Mouse (Mus musculus) CH12.LX (cell line): ENCODE results near the gene Neu4. TPM values are rescaled to one million over a fixed set of nuclear protein-coding genes. Genes with fewer than 3 reads are reported as not detected.

Source experiments
- DNase-seq: peaks from one replicate; pipeline ENCODE4 v3.0.0-alpha.2; 2013; ENCODE audit errors: extremely low read depth
- H3K27ac ChIP-seq: 2 replicates; pipeline ENCODE4 v1.5.1; 2012; ENCODE audit warnings: low read depth, mild to moderate bottlenecking, control low read depth, moderate library complexity; ENCODE audit not compliant: insufficient read depth
- H3K27me3 ChIP-seq: replicated peaks from 2 replicates; pipeline ENCODE3; 2012; ENCODE audit warnings: inconsistent platforms
- H3K36me3 ChIP-seq, 2 experiments: replicated peaks in 1 of 2; 2 replicates each; pipeline versions ENCODE3 to v1.6.1; 2012; ENCODE audit warnings: inconsistent platforms in 1 of 2, low read length in 1 of 2, mild to moderate bottlenecking in 1 of 2, mixed read lengths in 1 of 2, moderate library complexity in 1 of 2; ENCODE audit not compliant: control insufficient read depth in 1 of 2, insufficient read depth in 1 of 2
- H3K4me1 ChIP-seq, 2 experiments: 2 replicates each; pipeline ENCODE4 v1.6.1; 2012; ENCODE audit warnings: inconsistent platforms in 1 of 2, moderate library complexity in 1 of 2; ENCODE audit not compliant: insufficient read depth in 2 of 2, control insufficient read depth in 1 of 2
- H3K4me2 ChIP-seq: 2 replicates; pipeline ENCODE4 v1.6.1; 2012; ENCODE audit warnings: low read depth, mild to moderate bottlenecking, control low read depth; ENCODE audit not compliant: poor library complexity, insufficient read depth, severe bottlenecking
- H3K4me3 ChIP-seq, 3 experiments: fragments of 150-350 bp in 1 of 3; sonication (generic) in 1 of 3; replicated peaks in 1 of 3; 2 replicates each; pipeline versions ENCODE3 to v1.5.1; 2011 to 2012; ENCODE audit warnings: low read depth in 2 of 3, low read length in 2 of 3, mild to moderate bottlenecking in 2 of 3, moderate library complexity in 2 of 3, control low read depth in 1 of 3, improper control_type of control experiment in 1 of 3, inconsistent platforms in 1 of 3, mixed read lengths in 1 of 3; ENCODE audit not compliant: poor library complexity in 1 of 3
- H3K79me2 ChIP-seq: replicated peaks from 2 replicates; pipeline ENCODE4 v1.6.1; 2012; ENCODE audit warnings: mild to moderate bottlenecking, moderate library complexity; ENCODE audit not compliant: control insufficient read depth, poor library complexity, insufficient read depth, severe bottlenecking; ENCODE audit errors: extremely low read depth
- H3K9ac ChIP-seq: 2 replicates; pipeline ENCODE4 v1.6.1; 2012; ENCODE audit warnings: low read depth, mild to moderate bottlenecking, control low read depth, moderate library complexity; ENCODE audit not compliant: insufficient read depth
- H3K9me3 ChIP-seq: replicated peaks from 2 replicates; pipeline ENCODE3; 2012; ENCODE audit warnings: low read length, inconsistent platforms, mixed read lengths
- BHLHE40 ChIP-seq: IDR thresholded peaks from 2 replicates; pipeline ENCODE4 v1.6.1; 2011; ENCODE audit warnings: mild to moderate bottlenecking, low read depth, low read length, improper control_type of control experiment
- CHD2 ChIP-seq: IDR thresholded peaks from 2 replicates; pipeline ENCODE4 v1.6.1; 2011; ENCODE audit warnings: low read length, improper control_type of control experiment
- CTCF ChIP-seq, 2 experiments: IDR thresholded peaks in 1 of 2; conservative IDR thresholded peaks in 1 of 2; 2 replicates each; pipeline ENCODE4 v1.5.1; 2011 to 2012; ENCODE audit warnings: low read depth in 2 of 2, low read length in 2 of 2, improper control_type of control experiment in 1 of 2, inconsistent platforms in 1 of 2, mild to moderate bottlenecking in 1 of 2, moderate library complexity in 1 of 2
- E2F4 ChIP-seq: IDR thresholded peaks from 2 replicates; pipeline ENCODE4 v1.6.1; 2011; ENCODE audit warnings: low read depth, low read length, improper control_type of control experiment; ENCODE audit not compliant: insufficient replicate concordance
- ELF1 ChIP-seq: IDR thresholded peaks from 2 replicates; pipeline ENCODE4 v1.6.1; 2014; ENCODE audit warnings: low read depth, mild to moderate bottlenecking, inconsistent platforms, low read length, improper control_type of control experiment
- ETS1 ChIP-seq: conservative IDR thresholded peaks from 2 replicates; pipeline ENCODE4 v1.6.1; 2012; ENCODE audit warnings: low read depth, mild to moderate bottlenecking, inconsistent platforms, low read length, improper control_type of control experiment, moderate library complexity
- GABPA ChIP-seq: IDR thresholded peaks from 2 replicates; pipeline ENCODE4 v1.6.1; 2012; ENCODE audit warnings: low read depth, low read length, improper control_type of control experiment, inconsistent platforms; ENCODE audit not compliant: insufficient replicate concordance
- HCFC1 ChIP-seq: IDR thresholded peaks from 2 replicates; pipeline ENCODE4 v1.6.1; 2012; ENCODE audit warnings: low read depth, mild to moderate bottlenecking, inconsistent platforms, low read length, improper control_type of control experiment
- JUND ChIP-seq: conservative IDR thresholded peaks from 2 replicates; pipeline ENCODE4 v1.6.1; 2011; ENCODE audit warnings: low read depth, low read length, improper control_type of control experiment
- MAZ ChIP-seq: IDR thresholded peaks from 2 replicates; pipeline ENCODE4 v1.6.1; 2012; ENCODE audit warnings: low read depth, mild to moderate bottlenecking, inconsistent platforms, low read length, improper control_type of control experiment, moderate library complexity
- MEF2A ChIP-seq: IDR thresholded peaks from 2 replicates; pipeline ENCODE4 v1.6.1; 2014; ENCODE audit warnings: low read depth, mild to moderate bottlenecking, inconsistent platforms, low read length, improper control_type of control experiment, borderline replicate concordance
- MYC ChIP-seq: IDR thresholded peaks from 2 replicates; pipeline ENCODE4 v1.6.1; 2011; ENCODE audit warnings: low read depth, mild to moderate bottlenecking, improper control_type of control experiment, low read length
- POLR2A ChIP-seq: IDR thresholded peaks from 2 replicates; pipeline ENCODE4 v1.6.1; 2011; ENCODE audit warnings: low read depth, mild to moderate bottlenecking, improper control_type of control experiment, low read length
- SMC3 ChIP-seq: IDR thresholded peaks from 2 replicates; pipeline ENCODE4 v1.6.1; 2011; ENCODE audit warnings: low read depth, low read length, improper control_type of control experiment
- TBP ChIP-seq: conservative IDR thresholded peaks from 2 replicates; pipeline ENCODE4 v1.6.1; 2011; ENCODE audit warnings: low read depth, low read length, improper control_type of control experiment
- TCF12 ChIP-seq: IDR thresholded peaks from 2 replicates; pipeline ENCODE4 v1.6.1; 2014; ENCODE audit warnings: low read depth, mild to moderate bottlenecking, inconsistent platforms, low read length, improper control_type of control experiment
- USF2 ChIP-seq: conservative IDR thresholded peaks from 2 replicates; pipeline ENCODE4 v1.6.1; 2011; ENCODE audit warnings: low read depth, low read length, improper control_type of control experiment
- ZMIZ1 ChIP-seq: IDR thresholded peaks from 2 replicates; pipeline ENCODE4 v1.6.1; 2012; ENCODE audit warnings: low read depth, mild to moderate bottlenecking, inconsistent platforms, low read length, improper control_type of control experiment
- ZNF384 ChIP-seq: IDR thresholded peaks from 2 replicates; pipeline ENCODE4 v1.6.1; 2012; ENCODE audit warnings: low read depth, low read length, improper control_type of control experiment, inconsistent platforms
- dilution Hi-C: fragments of 300-500 bp; cut with MboI; formaldehyde crosslinking; loops from 2 replicates; pipeline ENCODE4 v1.14.3; 2020; ENCODE audit warnings: low sequenced_read_pairs; ENCODE audit not compliant: extremely low pct_unique_long_range_greater_than_20kb, extremely low pct_ligation_motif_present
- in situ Hi-C: fragments of 300-500 bp; cut with MboI; formaldehyde crosslinking; loops from 3 replicates; pipeline ENCODE4 v1.14.3; 2019; ENCODE audit warnings: low sequenced_read_pairs, low pct_ligation_motif_present, low pct_unique_long_range_greater_than_20kb, mixed read lengths
- polyA plus RNA-seq: library from polyadenylated mRNA; unstranded; fragments of >175 nt; gene quantifications from 2 replicates; pipeline ENCODE4 v1.2.1, GENCODE M21; 2012; ENCODE audit warnings: low read depth; ENCODE audit not compliant: insufficient read length
- total RNA-seq, 2 experiments: library from RNA; depleted of rRNA; stranded (reverse); fragments of 300-350 nt in 1 of 2; fragments of >200 nt in 1 of 2; gene quantifications; 2 replicates each; pipeline ENCODE4 v1.2.3; 2012 to 2014

Gene Neu4
- total and polyA plus RNA-seq, 3 experiments: not detected

- DNase-seq: no peak
- H3K27ac ChIP-seq: no peak overlapping the region
- no peaks in the 10 kb centered on the region for H3K27me3 ChIP-seq
- H3K9me3 ChIP-seq: no peaks in the 10 kb centered on the region
- H3K36me3 ChIP-seq: no peaks in the 10 kb centered on the region
- no peak overlapping the region for H3K4me3 ChIP-seq
- no peak overlapping the region for H3K4me2 ChIP-seq
- H3K79me2 ChIP-seq: no peaks in the 10 kb centered on the region
- in situ Hi-C loops (loop anchor here (5.0 to 10.0 kb wide), 2 partner anchors 32 to 60 kb away; no protein-coding TSS in a partner anchor), dilution Hi-C loops (no loop called here)
- TF ChIP-seq USF2: no peak
- TF ChIP-seq BHLHE40: no peak
- no peak for TF ChIP-seq E2F4
- TF ChIP-seq CTCF (conservative IDR thresholded peaks at IDR 0.05 in 1 of 2, IDR thresholded peaks at IDR 0.05 in 1 of 2; ENCODE audit: low read depth in 2 of 2, low read length in 2 of 2): no peak
- no peak for TF ChIP-seq ZMIZ1
- TF ChIP-seq POLR2A: no peak
- TF ChIP-seq TBP: no peak
- TF ChIP-seq HCFC1: no peak
- no peak for TF ChIP-seq MEF2A
- no peak for TF ChIP-seq CHD2
- no peak for TF ChIP-seq MAZ
- TF ChIP-seq ZNF384: no peak
- no peak for TF ChIP-seq MYC
- TF ChIP-seq SMC3: no peak
- TF ChIP-seq ETS1: no peak
- TF ChIP-seq JUND: no peak
- no peak for TF ChIP-seq ELF1
- no peak overlapping the region for H3K9ac ChIP-seq
- H3K4me1 ChIP-seq: peaks cover 0 to 7% of the 10 kb centered on the region in 2 experiments; a peak in 1 of 4 replicates
Observed at GRCm38 (mm10) chr1:94074756-94075155, 54.5 kb downstream of the Neu4 start.

GRCm38 (mm10) chr1:94076702-94077101 is 56.5 kb downstream of the Neu4 start:
- H3K79me2 ChIP-seq: no peaks in the 10 kb centered on the region
- H3K9ac ChIP-seq: no peak overlapping the region
- no peak overlapping the region for H3K4me3 ChIP-seq
- H3K4me2 ChIP-seq: no peak overlapping the region
- H3K4me1 ChIP-seq: peaks cover 0 to 7% of the 10 kb centered on the region in 2 experiments; a peak in 1 of 4 replicates
- no peaks in the 10 kb centered on the region for H3K9me3 ChIP-seq
- in situ Hi-C loops (loop anchor here (5.0 to 10.0 kb wide), 2 partner anchors 34 to 62 kb away; no protein-coding TSS in a partner anchor), dilution Hi-C loops (no loop called here)
- no peaks in the 10 kb centered on the region for H3K36me3 ChIP-seq
- H3K27ac ChIP-seq: no peak overlapping the region
- no peak for DNase-seq
- H3K27me3 ChIP-seq: no peaks in the 10 kb centered on the region
- TF ChIP-seq GABPA (no peak), TCF12 (no peak), SMC3 (no peak), POLR2A (no peak), ELF1 (no peak)

Other genes with a start within 250 kb of the Neu4 start
- 168 and 204 TPM in 2 replicates for gene Dtymk, start 218.5 kb upstream of the Neu4 start, total RNA-seq (2012; rRNA removed)
- gene Dtymk, start 218.5 kb upstream of the Neu4 start, total RNA-seq (2014; rRNA removed): 278 and 286 TPM in 2 replicates
- gene Dtymk, start 218.5 kb upstream of the Neu4 start, polyA plus RNA-seq: 196 TPM in 2 replicates
- 13.7 and 16.9 TPM in 2 replicates for gene Ing5, start 216.5 kb upstream of the Neu4 start, total RNA-seq (2012; rRNA removed)
- gene Ing5, start 216.5 kb upstream of the Neu4 start, total RNA-seq (2014; rRNA removed): 16.2 and 16.3 TPM in 2 replicates
- gene Ing5, start 216.5 kb upstream of the Neu4 start, polyA plus RNA-seq: 18.7 and 24.6 TPM in 2 replicates
- gene D2hgdh, start 195.5 kb upstream of the Neu4 start, total RNA-seq (2012; rRNA removed): 12.1 and 14.3 TPM in 2 replicates
- 10.3 and 13.1 TPM in 2 replicates for gene D2hgdh, start 195.5 kb upstream of the Neu4 start, total RNA-seq (2014; rRNA removed)
- 10.2 and 11.1 TPM in 2 replicates for gene D2hgdh, start 195.5 kb upstream of the Neu4 start, polyA plus RNA-seq
- gene Gal3st2, start 159.1 kb upstream of the Neu4 start, total RNA-seq (2012; rRNA removed): 0.04 TPM in 1 of 2 replicates, not detected in the other
- not detected in 2 replicates for gene Gal3st2, start 159.1 kb upstream of the Neu4 start, total RNA-seq (2014; rRNA removed)
- gene Gal3st2, start 159.1 kb upstream of the Neu4 start, polyA plus RNA-seq: not detected in 2 replicates
- gene Gal3st2b, start 102.1 kb upstream of the Neu4 start, total RNA-seq (2012; rRNA removed): not detected in 2 replicates
- gene Gal3st2b, start 102.1 kb upstream of the Neu4 start, total RNA-seq (2014; rRNA removed): not detected in 2 replicates
- not detected in 2 replicates for gene Gal3st2b, start 102.1 kb upstream of the Neu4 start, polyA plus RNA-seq
- gene Gal3st2c, start 29.9 kb upstream of the Neu4 start, total RNA-seq (2012; rRNA removed): not detected in 2 replicates
- gene Gal3st2c, start 29.9 kb upstream of the Neu4 start, total RNA-seq (2014; rRNA removed): not detected in 2 replicates
- not detected in 2 replicates for gene Gal3st2c, start 29.9 kb upstream of the Neu4 start, polyA plus RNA-seq
- gene Pdcd1, start 32.1 kb downstream of the Neu4 start, total RNA-seq (2012; rRNA removed): 26.4 and 40.3 TPM in 2 replicates
- gene Pdcd1, start 32.1 kb downstream of the Neu4 start, total RNA-seq (2014; rRNA removed): 26.5 and 30.1 TPM in 2 replicates
- 35.1 and 36.7 TPM in 2 replicates for gene Pdcd1, start 32.1 kb downstream of the Neu4 start, polyA plus RNA-seq